Mouse (Mus musculus) heart, postnatal 0 days (tissue): ENCODE data around the gene Hfm1. TPM values are rescaled to one million over a fixed set of nuclear protein-coding genes. Genes with fewer than 3 reads are reported as not detected.

ENCODE experiments used
- ATAC-seq: fragments of 200-750 bp; cut with Nextera tagmentation; 2 replicates; pipeline ENCODE4 v1.8.0; 2017; ENCODE audit warnings: low read depth, moderate number of reproducible peaks, moderate library complexity; ENCODE audit not compliant: insufficient read depth
- DNase-seq: peaks from one replicate; pipeline ENCODE4 v3.0.0-alpha.2; 2016; ENCODE audit warnings: low spot score
- H3K27ac ChIP-seq: fragments of 300-500 bp; sonication (generic); 2 replicates; pipeline ENCODE4 v1.5.1; 2014; ENCODE audit warnings: low read depth, mild to moderate bottlenecking
- H3K27me3 ChIP-seq: fragments of 300-500 bp; sonication (generic); 2 replicates; pipeline ENCODE4 v1.6.1; 2014; ENCODE audit warnings: low read length, mixed read lengths; ENCODE audit not compliant: control insufficient read depth, insufficient read depth
- H3K36me3 ChIP-seq: fragments of 300-500 bp; sonication (generic); replicated peaks from 2 replicates; pipeline ENCODE4 v1.6.1; 2014; ENCODE audit warnings: low read length, mixed read lengths; ENCODE audit not compliant: control insufficient read depth, insufficient read depth
- H3K4me1 ChIP-seq: fragments of 300-500 bp; sonication (generic); 2 replicates; pipeline ENCODE4 v1.6.1; 2014; ENCODE audit warnings: antibody characterized with exemption; ENCODE audit not compliant: control insufficient read depth, insufficient read depth
- H3K4me2 ChIP-seq: fragments of 300-500 bp; sonication (generic); 2 replicates; pipeline ENCODE4 v1.6.1; 2014; ENCODE audit warnings: low read depth, mild to moderate bottlenecking, low read length, moderate library complexity
- H3K4me3 ChIP-seq: fragments of 300-500 bp; sonication (generic); 2 replicates; pipeline ENCODE4 v1.5.1; 2014; ENCODE audit warnings: low read depth, low read length
- H3K9ac ChIP-seq: fragments of 300-500 bp; sonication (generic); replicated peaks from 2 replicates; pipeline ENCODE4 v1.6.1; 2014; ENCODE audit warnings: low read depth, low read length, mixed read lengths
- H3K9me3 ChIP-seq: fragments of 300-500 bp; sonication (generic); replicated peaks from 2 replicates; pipeline ENCODE4 v1.6.1; 2016; ENCODE audit warnings: low read length; ENCODE audit not compliant: control insufficient read depth
- CTCF ChIP-seq: IDR thresholded peaks from 2 replicates; pipeline ENCODE4 v1.5.1; 2016; ENCODE audit warnings: antibody characterized with exemption, control low read depth, low read depth
- EP300 ChIP-seq: IDR thresholded peaks from 2 replicates; pipeline ENCODE4 v1.6.1; 2016; ENCODE audit warnings: antibody characterized with exemption, low read depth
- WGBS: fragments of 180-500 bp; shearing (Covaris S2); extraction: QIAGEN DNeasy Blood & Tissue Kit; methylation state at CpG from one replicate; pipeline ENCODE4 v1.1.7; 2014; 5-methylcytosine and 5-hydroxymethylcytosine counted together
- polyA plus RNA-seq: library from polyadenylated mRNA; unstranded; fragments of >200 nt; fragmentation: Nextera tagmentation; extraction: Ambion mirVana; gene quantifications from 2 replicates; pipeline ENCODE4 v1.2.1, GENCODE M21; 2015
- total RNA-seq: library from RNA; depleted of rRNA; stranded (reverse); fragments of >200 nt; gene quantifications from 2 replicates; pipeline ENCODE4 v1.2.3, GENCODE M21; 2014; ENCODE audit warnings: low replicate concordance

The Hfm1 gene
- total and polyA plus RNA-seq, 2 experiments from 2014 or later: 0.25 TPM; not detected in 1

DNA sequence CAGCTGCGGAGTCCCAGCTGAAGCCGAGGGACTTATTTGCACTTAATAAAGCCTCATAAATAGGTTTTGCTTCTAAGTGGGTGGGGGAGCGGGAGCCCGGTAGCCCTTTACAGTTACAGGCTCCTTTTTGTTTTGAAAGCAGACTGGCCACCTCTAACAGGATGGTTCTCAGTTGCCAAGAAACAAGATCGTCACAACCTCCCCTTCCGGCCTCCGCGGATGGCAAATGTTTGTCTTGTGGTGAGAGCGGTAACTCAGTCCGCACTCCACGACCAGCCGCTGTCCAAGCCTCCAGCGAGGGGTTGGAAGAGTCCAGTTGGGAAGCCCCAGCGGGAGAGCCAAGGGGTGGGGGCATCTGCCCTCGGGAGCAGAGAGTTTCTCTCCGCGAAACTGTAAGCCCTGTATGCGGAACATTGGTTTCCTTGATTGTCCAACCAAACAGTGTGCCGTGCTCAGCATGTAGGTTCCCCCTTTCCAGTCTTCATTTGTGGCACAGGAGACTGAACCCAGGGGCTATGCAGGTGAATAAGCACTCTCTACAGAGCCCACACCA lies 100.7 kb downstream of the Hfm1 start:
- no peak for ATAC-seq
- H3K4me1 ChIP-seq: 0 out of 2 replicates have a peak, but pooled peaks cover 3% of the 10 kb centered on the region
- DNase-seq: no peak
- peak overlapping the region; percentile 62 for H3K4me2 ChIP-seq
- no peaks in the 10 kb centered on the region for H3K36me3 ChIP-seq
- H3K27ac ChIP-seq: no peak overlapping the region
- no peak for TF ChIP-seq CTCF
- TF ChIP-seq EP300: no peak
- peak overlapping the region; percentile 32 for H3K4me3 ChIP-seq
- H3K9me3 ChIP-seq: no peaks in the 10 kb centered on the region
- H3K9ac ChIP-seq: no peak overlapping the region
- WGBS: 13% methylated on average over 19 of the region's 19 CpGs
- H3K27me3 ChIP-seq: no peaks in the 10 kb centered on the region

DNA sequence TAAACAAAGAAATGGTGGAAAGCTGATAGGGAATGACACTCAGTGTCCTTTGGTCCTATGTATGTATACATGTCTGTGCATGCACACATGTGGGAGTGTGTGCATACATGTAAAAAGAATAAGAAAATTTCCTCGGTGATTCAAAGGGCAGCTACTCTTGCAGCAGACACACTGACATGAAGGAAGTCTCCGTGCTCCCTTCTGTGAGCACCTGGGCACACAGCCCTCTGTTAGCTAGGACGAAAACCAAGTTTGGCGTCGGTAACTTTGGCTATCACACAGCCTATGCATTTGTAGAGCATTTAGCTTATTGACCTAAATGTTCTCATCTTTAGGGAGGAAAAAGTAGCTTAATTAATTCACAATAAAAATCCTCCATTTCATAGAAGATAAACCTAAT lies 101.4 kb downstream of the Hfm1 start:
- H3K4me2 ChIP-seq: 0 out of 2 replicates have a peak overlapping the region, but pooled peaks have one; percentile 62
- H3K4me1 ChIP-seq: 0 out of 2 replicates have a peak, but pooled peaks cover 3% of the 10 kb centered on the region
- TF ChIP-seq CTCF (no peak), EP300 (no peak)
- H3K9ac ChIP-seq: no peak overlapping the region
- WGBS: 79% methylated on average over 5 of the region's 5 CpGs
- H3K4me3 ChIP-seq: no peak overlapping the region
- H3K27ac ChIP-seq: no peak overlapping the region
- H3K27me3 ChIP-seq: no peaks in the 10 kb centered on the region
- no peaks in the 10 kb centered on the region for H3K9me3 ChIP-seq
- ATAC-seq (no peak), DNase-seq (no peak)
- H3K36me3 ChIP-seq: no peaks in the 10 kb centered on the region

DNA sequence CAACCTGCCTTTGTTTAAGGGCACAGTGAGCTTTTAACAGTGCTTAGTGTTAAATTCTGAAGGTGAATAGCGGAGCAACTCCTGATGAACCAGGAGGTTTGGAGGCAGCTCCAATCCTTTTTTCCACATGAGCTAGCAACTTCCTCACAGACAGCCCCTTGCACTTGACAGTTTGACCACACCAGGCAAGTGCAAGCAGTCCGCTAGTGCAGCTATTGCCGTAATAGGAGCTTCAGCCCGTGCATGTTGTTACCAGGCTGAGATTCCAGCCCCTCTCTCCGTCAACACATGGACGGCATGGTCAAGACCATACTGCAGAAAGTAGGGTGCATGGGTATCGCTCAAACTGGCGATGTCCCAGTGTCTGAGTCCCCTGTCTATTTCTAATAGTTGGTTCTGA lies 106.5 kb downstream of the Hfm1 start:
- H3K36me3 ChIP-seq: no peaks in the 10 kb centered on the region
- no peaks in the 10 kb centered on the region for H3K9me3 ChIP-seq
- H3K27me3 ChIP-seq: 0 out of 2 replicates have a peak, but pooled peaks cover 3% of the 10 kb centered on the region
- H3K4me3 ChIP-seq: no peak overlapping the region
- no peak overlapping the region for H3K27ac ChIP-seq
- no peak for DNase-seq
- H3K9ac ChIP-seq: no peak overlapping the region
- no peak for ATAC-seq
- no peaks in the 10 kb centered on the region for H3K4me1 ChIP-seq
- TF ChIP-seq CTCF (no peak), EP300 (no peak)
- WGBS: 72% methylated on average over 8 of the region's 8 CpGs
- H3K4me2 ChIP-seq: no peak overlapping the region

DNA sequence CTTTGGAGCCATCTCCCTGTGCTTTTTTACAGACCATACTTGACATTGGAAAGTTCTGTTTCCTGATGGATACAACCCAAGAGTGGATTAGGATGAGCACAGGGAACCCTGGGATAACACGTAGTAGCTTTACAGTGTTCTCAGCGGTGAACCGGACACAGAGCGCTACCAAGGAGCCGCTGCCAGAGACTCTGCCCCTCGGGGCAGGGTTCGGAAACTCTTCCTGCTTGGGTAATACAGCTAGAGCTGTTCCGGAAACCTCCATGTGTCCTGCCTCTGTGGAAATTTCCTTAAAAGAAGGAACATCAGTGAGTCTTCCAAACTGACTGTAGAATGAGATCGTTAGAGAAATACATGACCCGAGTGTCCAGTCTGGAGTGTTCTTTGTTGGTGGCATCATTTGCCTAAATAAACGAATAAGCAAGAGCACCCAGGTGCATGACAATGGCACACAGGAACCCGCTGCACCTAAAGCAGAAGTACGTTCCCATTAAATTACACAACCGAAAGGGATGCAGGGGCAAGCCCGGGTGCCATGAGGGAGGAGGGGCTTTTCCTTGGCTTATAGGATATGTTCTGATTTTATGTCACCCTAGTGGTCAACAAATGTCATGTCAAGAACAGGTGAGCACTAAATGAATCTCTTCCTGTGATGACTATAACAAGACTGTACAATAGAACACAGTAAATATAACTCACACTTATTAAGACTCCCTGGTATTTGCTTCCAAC lies 110.0 kb downstream of the Hfm1 start:
- WGBS: 65% methylated on average over 15 of the region's 15 CpGs
- Histone ChIP-seq H3K4me2 (peak overlapping the region; percentile 7; the same call in 1 of the 2 replicates), H3K27me3 (0 out of 2 replicates have a peak, but pooled peaks cover 5% of the 10 kb centered on the region), H3K27ac (no peak overlapping the region), H3K9ac (no peak overlapping the region), H3K4me3 (no peak overlapping the region), H3K36me3 (no peaks in the 10 kb centered on the region), H3K4me1 (no peaks in the 10 kb centered on the region), H3K9me3 (no peaks in the 10 kb centered on the region)
- DNase-seq (no peak), ATAC-seq (no peak)
- TF ChIP-seq CTCF: no peak
- no peak for TF ChIP-seq EP300

- ATAC-seq (no peak), DNase-seq (no peak)
- Histone ChIP-seq H3K4me1 (no peaks in the 10 kb centered on the region), H3K9me3 (no peaks in the 10 kb centered on the region), H3K4me2 (no peak overlapping the region), H3K4me3 (no peak overlapping the region), H3K27me3 (0 out of 2 replicates have a peak, but pooled peaks cover 5% of the 10 kb centered on the region), H3K27ac (no peak overlapping the region), H3K9ac (no peak overlapping the region), H3K36me3 (no peaks in the 10 kb centered on the region)
- 52% methylated on average over 6 of the region's 6 CpGs for WGBS
- TF ChIP-seq CTCF (no peak), EP300 (no peak)
Measured at GRCm38 (mm10) chr5:106814611-106815010, 111.5 kb downstream of the Hfm1 start.
